Comparison of ENCODE assay signal across 9 mouse cellular contexts in the genomic region with DNA sequence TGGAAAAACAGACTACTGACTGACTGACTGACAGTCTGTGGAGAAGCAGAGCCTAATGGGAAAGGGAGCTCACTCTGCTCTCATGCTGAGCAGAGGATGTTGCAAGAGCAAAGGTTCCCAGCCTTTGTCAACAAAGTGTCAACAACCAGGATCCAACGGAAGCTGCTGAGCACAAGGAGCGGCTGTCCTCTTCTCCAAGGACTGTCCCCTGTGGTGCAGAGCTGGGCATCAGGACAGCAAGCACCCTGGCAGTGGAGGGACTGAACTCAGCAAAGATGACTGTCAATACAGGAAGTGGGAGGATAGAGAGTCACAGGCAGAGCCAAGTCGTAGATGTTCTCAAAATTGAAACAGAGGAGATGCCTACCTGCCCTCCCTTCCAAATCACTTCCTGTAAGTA. TPM values are rescaled to one million over a fixed set of nuclear protein-coding genes. Genes with fewer than 3 reads are reported as not detected.
A peak's percentile ranks its signal among the peaks of the same experiment; 100 is the strongest.
DNase-seq lines count a peak whose midpoint lies in the region; ATAC-seq and TF ChIP-seq lines count a peak whose summit lies in the region.
"Had no signal": no experiment of that assay in that cellular context is flagged by ENCODE, and none has a peak within 500 bp of the region (broad histone marks: within the 10 kb centered on the region; RNA-seq: fewer than 3 reads in every experiment).

No protein-coding gene starts in this region.

- no peaks in the 10 kb centered on the region for H3K27me3 ChIP-seq in limb, embryonic 12.5 days
- no peaks in the 10 kb centered on the region for H3K27me3 ChIP-seq in limb, embryonic 10.5 days (ENCODE audit: low read depth, poor library complexity, severe bottlenecking)
- no peaks in the 10 kb centered on the region for H3K27me3 ChIP-seq in intestine, postnatal 0 days (replicated peaks; ENCODE audit: control insufficient read depth, insufficient read depth, low read length)
- H3K27me3 ChIP-seq: midbrain, embryonic 12.5 days; Patski had no signal

- H3K27ac ChIP-seq in limb, embryonic 12.5 days: peak overlapping the region; percentile 47; the same call in 1 of the 2 replicates
- H3K27ac ChIP-seq in limb, embryonic 10.5 days: no peak overlapping the region
- H3K27ac ChIP-seq in brown adipose tissue, adult 24 weeks (replicated peaks; ENCODE audit: low read depth, low read length): peak overlapping the region; percentile 42
- H3K27ac ChIP-seq in intestine, postnatal 0 days (ENCODE audit: low read depth, low read length): no peak overlapping the region
- H3K27ac ChIP-seq: midbrain, embryonic 12.5 days had no signal

- H3K4me1 ChIP-seq in limb, embryonic 12.5 days (replicated peaks): peaks cover 19% of the 10 kb centered on the region
- peaks cover 12% of the 10 kb centered on the region for H3K4me1 ChIP-seq in limb, embryonic 10.5 days
- H3K4me1 ChIP-seq in brown adipose tissue, adult 24 weeks (ENCODE audit: control insufficient read depth, insufficient read depth, insufficient read length, low read length): no peaks in the 10 kb centered on the region
- no peaks in the 10 kb centered on the region for H3K4me1 ChIP-seq in intestine, postnatal 0 days (replicated peaks; ENCODE audit: control insufficient read depth, insufficient read depth, low read length)

- ATAC-seq in limb, embryonic 12.5 days (ENCODE audit: insufficient number of reproducible peaks, insufficient read depth, low FRiP score, low TSS enrichment, low read depth): no peak
- 0 out of 2 replicates have a peak, but pooled peaks have one; percentile 19 for ATAC-seq in intestine, postnatal 0 days
- ATAC-seq: Patski had no signal

- WGBS in limb, embryonic 12.5 days: 54% methylated on average over 3 of the region's 3 CpGs
- 57% methylated on average over 3 of the region's 3 CpGs for WGBS in limb, embryonic 10.5 days
- WGBS in intestine, postnatal 0 days: 36% methylated on average over 3 of the region's 3 CpGs

- H3K4me3 ChIP-seq in limb, embryonic 12.5 days (replicated peaks): no peak overlapping the region
- H3K4me3 ChIP-seq in limb, embryonic 10.5 days: no peak overlapping the region
- H3K4me3 ChIP-seq in brown adipose tissue, adult 24 weeks (ENCODE audit: insufficient read depth, low read depth, low read length): no peak overlapping the region
- no peak overlapping the region for H3K4me3 ChIP-seq in intestine, postnatal 0 days (ENCODE audit: low read depth, low read length)
- H3K4me3 ChIP-seq: midbrain, embryonic 12.5 days had no signal

- no peak for TF ChIP-seq CTCF in intestine, postnatal 0 days (IDR thresholded peaks at IDR 0.05; ENCODE audit: low read depth)

- H3K4me2 ChIP-seq in limb, embryonic 12.5 days: no peak overlapping the region
- H3K4me2 ChIP-seq in intestine, postnatal 0 days (replicated peaks; ENCODE audit: low read depth): no peak overlapping the region
- H3K4me2 ChIP-seq: midbrain, embryonic 12.5 days had no signal

- H3K9ac ChIP-seq in limb, embryonic 12.5 days (replicated peaks): no peak overlapping the region
- no peak overlapping the region for H3K9ac ChIP-seq in intestine, postnatal 0 days (ENCODE audit: low read depth, low read length)
- H3K9ac ChIP-seq: midbrain, embryonic 12.5 days had no signal

- peaks cover 20% of the 10 kb centered on the region for H3K36me3 ChIP-seq in limb, embryonic 12.5 days
- peaks cover 32% of the 10 kb centered on the region for H3K36me3 ChIP-seq in limb, embryonic 10.5 days
- H3K36me3 ChIP-seq in intestine, postnatal 0 days (ENCODE audit: control insufficient read depth, insufficient read depth): no peaks in the 10 kb centered on the region
- H3K36me3 ChIP-seq: midbrain, embryonic 12.5 days had no signal

- no peak for DNase-seq in limb, embryonic 10.5 days (ENCODE audit: low spot score)
- peak; percentile 56 for DNase-seq in naive thymus-derived CD4-positive, alpha-beta T cell, adult 2 months (ENCODE audit: low read depth)
- no peak for DNase-seq in adrenal gland, postnatal 10 days
- DNase-seq in right cerebral cortex, adult 2 months (ENCODE audit: low spot score in 2 of 2): no peak

- no peaks in the 10 kb centered on the region for H3K9me3 ChIP-seq in limb, embryonic 12.5 days
- no peaks in the 10 kb centered on the region for H3K9me3 ChIP-seq in limb, embryonic 10.5 days (replicated peaks)
- H3K9me3 ChIP-seq in intestine, postnatal 0 days (ENCODE audit: control insufficient read depth): no peaks in the 10 kb centered on the region
- H3K9me3 ChIP-seq: midbrain, embryonic 12.5 days had no signal

RNA-seq across cellular contexts. Expression of gene Hspa8, which starts 56.6 kb away (rescaled TPM):
- polyA plus RNA-seq in limb, embryonic 12.5 days (2016; fragmentation: Nextera tagmentation; extraction: Ambion mirVana): 2,429 and 2,480 TPM in 2 replicates
- 3,450 and 4,164 TPM in 2 replicates for polyA plus RNA-seq in limb, embryonic 10.5 days (2016; fragmentation: Nextera tagmentation; extraction: Ambion mirVana)
- polyA plus RNA-seq in brown adipose tissue, adult 24 weeks (2012; ENCODE audit: insufficient read depth, insufficient read length, missing spikeins): 688 and 2,704 TPM in 2 replicates
- 1,042 and 1,135 TPM in 2 replicates for polyA plus RNA-seq in intestine, postnatal 0 days (2015; fragmentation: Nextera tagmentation; extraction: Ambion mirVana)
- 1,000 to 10,000 TPM; 1,152 to 1,293 TPM for total RNA-seq in adrenal gland, postnatal 10 days (2021)

RNA-seq across cellular contexts. Expression of gene Clmp, which starts 58.5 kb away (rescaled TPM):
- 67.7 TPM in 2 replicates for polyA plus RNA-seq in limb, embryonic 12.5 days (2016; fragmentation: Nextera tagmentation; extraction: Ambion mirVana)
- polyA plus RNA-seq in limb, embryonic 10.5 days (2016; fragmentation: Nextera tagmentation; extraction: Ambion mirVana): 47.0 and 53.5 TPM in 2 replicates
- 2.9 and 7.2 TPM in 2 replicates for polyA plus RNA-seq in brown adipose tissue, adult 24 weeks (2012; ENCODE audit: insufficient read depth, insufficient read length, missing spikeins)
- polyA plus RNA-seq in intestine, postnatal 0 days (2015; fragmentation: Nextera tagmentation; extraction: Ambion mirVana): 23.0 and 25.2 TPM in 2 replicates
- 1 to 10 TPM; 8.5 to 9.0 TPM for total RNA-seq in adrenal gland, postnatal 10 days (2021)

Comparison
In these comparisons a context has a peak if more than half of its experiments do, and no peak if none do; other contexts are left out.
1. H3K27ac ChIP-seq: peak in limb, embryonic 12.5 days (single experiment) and brown adipose tissue, adult 24 weeks (single experiment); none in limb, embryonic 10.5 days (single experiment) and intestine, postnatal 0 days (single experiment).